Mouse (Mus musculus) mouse embryonic stem cell (cell line): Measurements from ENCODE around the gene Zfp37.
"Not testable (repeated sequence)": the region's sequence is repeated elsewhere in the genome, so short reads cannot be mapped to it uniquely, and the experiment has no call there.

Experiments used
- in situ Hi-C, 2 experiments: fragments of 300-500 bp; cut with MboI; formaldehyde crosslinking; loops; 1 replicate in 1 of 2; 3 replicates in 1 of 2; pipeline ENCODE4 v1.14.3; 2019 to 2020; ENCODE audit warnings: low sequenced_read_pairs in 2 of 2, low pct_unique_long_range_greater_than_20kb in 1 of 2, mixed read lengths in 1 of 2; ENCODE audit not compliant: unreplicated experiment in 1 of 2

The Zfp37 gene

DNA sequence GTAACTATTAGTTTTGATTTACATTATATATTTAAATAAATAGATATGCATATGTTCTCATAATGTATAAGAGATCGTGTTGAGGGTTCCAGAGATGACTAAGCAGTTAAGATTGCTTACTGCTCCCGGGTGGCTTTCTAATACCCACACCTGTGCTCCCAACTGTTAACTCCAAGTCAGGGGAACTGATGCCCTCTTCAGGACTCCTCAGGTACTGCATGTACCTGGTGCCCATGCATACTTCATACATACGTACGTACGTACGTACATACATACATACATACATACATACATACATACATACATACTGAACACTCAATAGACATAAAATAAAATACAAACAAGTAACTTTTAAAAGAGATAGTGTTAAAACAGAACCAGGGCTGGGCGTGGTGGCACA is 1.4 kb downstream of the Zfp37 start:
- in situ Hi-C loops, result loop anchor here in 1 of 2 experiments (5.0 kb wide), 1 partner anchor 33 kb away; the partner anchor contains the start of gene Slc31a2

- in situ Hi-C loops, result loop anchor here in 1 of 2 experiments (5.0 kb wide), 1 partner anchor 34 kb away; the partner anchor contains the start of gene Slc31a2
Observed at GRCm38 (mm10) chr4:62228391-62228790, 2.5 kb downstream of the Zfp37 start.

DNA sequence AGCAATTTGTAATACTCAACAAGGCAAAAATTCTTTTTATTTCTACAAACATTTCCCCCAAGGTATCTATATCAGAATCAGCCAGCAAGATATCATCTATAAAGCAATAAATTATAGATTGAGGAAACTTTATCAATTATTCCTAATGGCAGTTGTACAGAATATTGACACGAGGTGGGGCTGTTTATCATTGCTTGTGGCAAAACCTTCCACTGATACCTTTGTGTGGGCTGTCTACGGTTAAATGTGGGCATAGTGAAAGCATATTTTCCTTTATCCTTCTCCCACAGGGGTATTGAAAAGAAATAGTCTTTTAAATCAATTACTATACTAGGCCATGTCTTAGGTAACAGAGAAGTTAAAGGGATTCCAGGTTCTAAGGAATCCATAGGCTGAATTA is 17.4 kb downstream of the Zfp37 start:
- in situ Hi-C loops, result no loop called here

- in situ Hi-C loops, result no loop called here
Observed at GRCm38 (mm10) chr4:62210035-62210434, 20.8 kb downstream of the Zfp37 start.

DNA sequence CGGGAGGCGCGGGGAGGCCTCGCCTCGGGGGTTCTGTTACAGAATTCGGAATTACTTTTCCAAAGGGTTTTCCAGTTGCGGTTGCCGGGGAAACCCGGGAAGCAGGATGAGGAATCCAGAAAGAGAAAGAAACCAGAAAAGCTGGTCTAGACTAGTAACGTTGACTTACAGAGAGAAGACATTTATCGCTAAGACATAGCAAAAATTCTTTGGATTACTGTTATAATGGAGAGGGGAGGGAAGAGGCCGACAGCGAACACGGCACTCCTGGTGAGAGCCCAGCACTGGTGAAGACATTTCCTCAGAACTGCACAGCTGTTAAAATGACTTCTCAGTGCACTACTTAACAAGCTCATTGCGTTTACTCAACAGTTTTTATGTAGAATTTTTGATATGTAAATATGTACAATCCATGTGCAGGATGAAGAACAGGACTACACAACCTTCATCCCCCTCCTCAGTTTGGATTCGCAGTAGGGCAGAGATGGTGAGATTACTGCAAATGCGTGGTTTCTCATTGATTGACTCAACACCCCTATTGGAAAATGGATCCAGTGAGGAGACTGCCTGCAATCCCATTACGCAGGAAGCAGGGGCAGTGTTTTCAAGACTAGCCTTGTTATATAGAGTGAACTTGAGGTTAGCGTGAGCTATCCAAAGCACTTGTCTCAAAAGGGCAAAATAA is 22.0 kb downstream of the Zfp37 start:
- in situ Hi-C loops, result no loop called here

GRCm38 (mm10) chr4:62207851-62208695 is 22.8 kb downstream of the Zfp37 start:
- in situ Hi-C loops, result no loop called here

- in situ Hi-C loops, result no loop called here
Observed at GRCm38 (mm10) chr4:62199923-62200529, 30.8 kb downstream of the Zfp37 start.

- in situ Hi-C loops, result no loop called here
Observed at GRCm38 (mm10) chr4:62188778-62189177, 42.1 kb downstream of the Zfp37 start.

GRCm38 (mm10) chr4:62177282-62177681 is 53.6 kb downstream of the Zfp37 start:
- in situ Hi-C loops, result no loop called here

- in situ Hi-C loops, result no loop called here
Observed at GRCm38 (mm10) chr4:62174471-62174870, 56.4 kb downstream of the Zfp37 start.

DNA sequence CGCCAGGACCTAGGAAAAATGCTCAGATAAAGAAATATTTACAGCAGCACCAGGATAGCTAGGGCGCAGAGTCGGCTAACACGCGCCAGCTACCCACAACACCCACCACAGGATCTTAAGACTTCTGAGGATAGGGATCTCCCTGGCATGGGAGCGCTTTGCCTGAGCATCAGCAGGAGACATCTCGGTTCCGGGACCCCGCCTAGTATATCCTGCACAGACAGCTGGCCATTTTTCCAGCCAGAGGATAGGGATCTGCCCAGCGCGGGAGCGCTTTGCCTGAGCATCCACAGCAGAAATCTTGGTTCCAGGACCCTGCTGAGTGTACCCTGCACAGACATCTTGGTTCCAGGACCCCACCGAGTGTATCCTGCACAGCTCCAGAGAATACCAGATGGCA is 63.2 kb downstream of the Zfp37 start:
- in situ Hi-C loops, result not testable (repeated sequence)

- in situ Hi-C loops, result no loop called here
Observed at GRCm38 (mm10) chr4:62158401-62158800, 72.4 kb downstream of the Zfp37 start.

DNA sequence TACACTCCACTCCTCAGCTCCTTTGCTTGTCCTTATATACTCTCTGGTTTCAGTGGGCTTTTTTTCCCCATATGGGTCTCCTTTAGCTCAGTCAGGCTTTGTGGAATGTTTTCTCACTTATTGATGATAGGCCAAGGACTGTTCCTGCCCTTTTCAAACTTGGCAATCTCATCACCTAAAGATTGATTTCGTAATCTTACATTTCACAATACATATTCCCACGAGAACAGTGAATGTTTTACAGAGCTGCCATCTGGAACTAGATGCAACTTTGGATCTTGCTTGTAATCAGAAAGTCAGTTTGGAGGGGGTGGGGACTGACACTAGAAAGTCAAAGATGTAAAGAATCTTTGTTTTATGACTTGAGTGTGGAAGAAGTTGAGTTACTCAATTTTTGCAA is 80.0 kb downstream of the Zfp37 start, which contains the start of gene Mup21:
Mup21 (minus strand) TSS at position 53 of the 400 bp plus-strand sequence.
- in situ Hi-C loops, result no loop called here
